Mouse (Mus musculus): ENCODE measurements at regions not wholly inside any gene's neighbourhood (a gene's known extent, or its start where the extent isn't known, plus 50 kb on each side); places are given as distances from the start of the nearest gene placed in this dataset.
A peak's percentile ranks its signal among the peaks of the same experiment; 100 is the strongest.

DNA sequence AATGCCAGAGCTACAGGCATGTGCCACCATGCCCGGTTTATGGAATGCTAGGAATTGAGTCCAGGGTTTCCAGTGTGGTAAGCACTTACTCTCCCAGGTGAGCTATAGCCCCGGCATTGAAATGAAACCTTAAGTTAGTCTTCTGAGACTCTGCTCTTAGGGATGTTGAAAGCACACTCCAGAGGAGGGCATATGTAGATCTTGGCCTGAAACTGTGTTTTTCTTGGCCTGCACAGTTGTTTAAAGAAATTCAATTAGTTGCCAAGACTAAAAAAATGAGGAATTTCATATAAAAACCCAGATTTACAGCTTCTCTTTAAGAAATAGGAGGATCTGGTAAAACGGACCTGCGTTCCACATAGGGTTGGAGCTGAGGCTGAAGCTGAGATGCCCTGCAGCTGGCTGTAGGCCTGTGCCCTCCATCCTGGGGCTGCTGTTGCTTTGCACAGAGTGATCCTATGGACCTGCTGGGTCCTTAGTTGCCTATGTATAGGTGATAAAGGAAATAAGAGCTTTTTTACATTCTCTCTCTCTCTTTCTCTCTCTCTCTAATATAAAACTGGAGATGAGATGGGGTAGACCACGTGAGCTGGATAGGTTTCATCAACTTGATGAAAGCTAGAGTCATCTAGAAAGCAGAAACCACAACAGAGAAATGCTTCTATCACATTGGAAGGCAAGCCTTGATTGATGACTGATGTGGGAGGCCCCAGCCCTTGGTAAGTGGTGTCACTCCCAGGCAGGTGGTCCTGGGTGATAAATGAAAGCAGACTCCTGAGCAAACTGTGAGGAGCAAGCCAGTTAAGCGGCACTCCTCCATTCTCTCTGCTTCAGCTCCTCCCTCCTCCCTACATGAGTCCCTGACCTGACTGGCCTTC lies 168.6 kb downstream of the Pten start:
- no peak for TF ChIP-seq POLR2A (IDR thresholded peaks at IDR 0.05; ENCODE audit: borderline replicate concordance, control insufficient read depth, low read depth, low read length)
- TF ChIP-seq CTCF (IDR thresholded peaks at IDR 0.05; ENCODE audit: control insufficient read depth, insufficient read depth, low read length) = no peak
- peaks cover 2% of the 10 kb centered on the region; the same call in 1 of the 2 replicates for H3K4me1 ChIP-seq (ENCODE audit: control insufficient read depth, insufficient read depth, low read length)
- peak overlapping the region; percentile 78 for H3K27ac ChIP-seq (ENCODE audit: control insufficient read depth, insufficient read depth, low read depth, low read length, poor library complexity)
- 78% methylated on average over 6 of the region's 6 CpGs for whole genome bisulfite sequencing
- H3K4me3 ChIP-seq (replicated peaks; ENCODE audit: control insufficient read depth, low read depth, low read length) = no peak overlapping the region

DNA sequence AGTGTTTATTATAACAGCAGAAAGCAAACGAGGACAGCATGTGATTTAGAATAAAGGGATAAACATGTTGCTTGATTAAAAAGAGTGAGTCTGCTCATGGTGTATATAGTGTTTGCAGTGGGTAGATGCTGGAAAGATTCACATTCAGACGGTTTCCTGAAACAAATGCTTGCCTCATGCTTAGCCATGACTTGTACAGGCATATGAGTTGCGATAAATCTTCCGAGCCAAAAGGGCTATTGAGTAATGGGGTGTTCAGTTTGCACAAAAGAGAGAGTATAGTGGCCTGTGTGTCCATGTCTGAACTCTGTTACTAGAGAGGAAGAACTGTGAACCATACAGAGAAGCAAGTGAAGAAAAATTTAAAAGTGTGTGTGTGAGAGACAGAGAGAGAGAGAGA lies 169.3 kb downstream of the Pten start:
- H3K27ac ChIP-seq (ENCODE audit: control insufficient read depth, insufficient read depth, low read depth, low read length, poor library complexity) = peak overlapping the region; percentile 78; the same call in 1 of the 2 replicates
- H3K4me3 ChIP-seq (replicated peaks; ENCODE audit: control insufficient read depth, low read depth, low read length) = no peak overlapping the region
- WGBS = 44% methylated on average over 4 of the region's 4 CpGs
- H3K4me1 ChIP-seq (ENCODE audit: control insufficient read depth, insufficient read depth, low read length) = peaks cover 2% of the 10 kb centered on the region; the same call in 1 of the 2 replicates
- TF ChIP-seq POLR2A (IDR thresholded peaks at IDR 0.05; ENCODE audit: borderline replicate concordance, control insufficient read depth, low read depth, low read length) = no peak
- no peak for TF ChIP-seq CTCF (IDR thresholded peaks at IDR 0.05; ENCODE audit: control insufficient read depth, insufficient read depth, low read length)

DNA sequence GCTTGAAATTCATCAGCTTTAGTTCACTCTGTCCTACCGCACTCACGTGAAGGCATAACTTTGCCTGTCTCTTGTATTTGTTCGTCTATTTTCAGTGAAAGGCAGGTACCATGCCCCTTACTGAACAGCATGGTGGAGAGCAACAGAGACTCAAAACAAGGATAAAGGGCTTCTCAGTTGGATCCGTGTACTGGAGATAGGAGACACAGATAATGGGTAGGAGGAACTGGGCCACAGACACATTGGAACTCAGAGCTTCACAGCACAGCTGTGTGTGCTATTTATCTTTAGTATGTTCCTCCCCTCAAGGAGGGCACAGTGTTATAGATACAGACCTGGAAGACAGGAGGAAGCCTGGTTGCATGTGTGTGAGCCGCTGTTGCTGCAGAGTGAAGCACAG lies 176.4 kb downstream of the Pten start:
- Histone ChIP-seq H3K4me1 (ENCODE audit: control insufficient read depth, insufficient read depth, low read length) (peaks cover 3% of the 10 kb centered on the region; the same call in 1 of the 2 replicates), H3K4me3 (replicated peaks; ENCODE audit: control insufficient read depth, low read depth, low read length) (no peak overlapping the region), H3K27ac (ENCODE audit: control insufficient read depth, insufficient read depth, low read depth, low read length, poor library complexity) (peak overlapping the region; percentile 14; the same call in 1 of the 2 replicates)
- TF ChIP-seq POLR2A (IDR thresholded peaks at IDR 0.05; ENCODE audit: borderline replicate concordance, control insufficient read depth, low read depth, low read length) (no peak), CTCF (IDR thresholded peaks at IDR 0.05; ENCODE audit: control insufficient read depth, insufficient read depth, low read length) (no peak)
- 73% methylated on average over 5 of the region's 5 CpGs for WGBS

DNA sequence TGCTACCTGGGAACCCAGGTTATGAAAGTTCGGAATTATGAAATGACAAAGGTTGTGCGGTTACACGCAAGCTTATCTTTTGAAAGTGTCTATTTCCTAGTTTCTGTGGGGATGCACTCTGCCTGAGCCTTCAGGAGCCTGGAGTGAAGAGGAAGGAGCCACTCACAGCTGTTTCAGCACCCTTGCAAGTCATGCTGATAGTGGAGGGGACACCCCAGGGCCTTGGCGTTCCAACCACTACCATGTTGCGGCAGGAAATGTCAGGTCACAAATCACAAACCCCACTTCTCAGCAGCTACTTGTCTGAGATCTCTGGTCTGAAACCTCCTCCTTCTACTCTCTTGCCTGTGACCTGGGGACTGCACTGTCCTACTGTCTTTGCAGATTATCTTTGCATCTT lies 178.3 kb downstream of the Pten start:
- no peak for TF ChIP-seq POLR2A (IDR thresholded peaks at IDR 0.05; ENCODE audit: borderline replicate concordance, control insufficient read depth, low read depth, low read length)
- no peak for TF ChIP-seq CTCF (IDR thresholded peaks at IDR 0.05; ENCODE audit: control insufficient read depth, insufficient read depth, low read length)

DNA sequence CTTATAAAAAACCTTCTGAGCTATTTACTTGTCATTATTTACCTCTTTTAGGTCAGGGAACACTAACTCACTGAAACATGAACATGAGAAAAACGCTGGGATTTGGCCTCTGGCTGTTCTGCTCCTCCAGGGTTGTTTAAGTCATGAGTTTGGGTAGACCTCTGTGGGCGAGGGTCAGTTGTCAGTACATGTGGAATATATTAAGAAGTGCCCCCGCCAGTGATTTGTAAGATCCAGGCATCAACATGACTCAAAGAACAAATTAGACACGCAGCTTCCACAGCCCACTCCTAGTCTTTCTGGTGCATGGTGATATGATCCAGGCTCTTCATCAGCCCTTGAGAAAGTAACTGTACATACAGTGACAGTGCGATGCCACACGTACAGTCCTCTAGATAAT lies 180.3 kb downstream of the Pten start:
- WGBS = 73% methylated on average over 6 of the region's 6 CpGs
- H3K4me1 ChIP-seq (ENCODE audit: control insufficient read depth, insufficient read depth, low read length) = peaks cover 2% of the 10 kb centered on the region; the same call in 1 of the 2 replicates
- TF ChIP-seq POLR2A (IDR thresholded peaks at IDR 0.05; ENCODE audit: borderline replicate concordance, control insufficient read depth, low read depth, low read length) = no peak
- TF ChIP-seq CTCF (IDR thresholded peaks at IDR 0.05; ENCODE audit: control insufficient read depth, insufficient read depth, low read length) = no peak
- no peak overlapping the region for H3K27ac ChIP-seq (ENCODE audit: control insufficient read depth, insufficient read depth, low read depth, low read length, poor library complexity)
- no peak overlapping the region for H3K4me3 ChIP-seq (replicated peaks; ENCODE audit: control insufficient read depth, low read depth, low read length)

More for the DNA sequence above, 178.3 kb downstream of the Pten start:
- 9% methylated on average over 5 of the region's 5 CpGs for WGBS
- no peak overlapping the region for H3K4me3 ChIP-seq (replicated peaks; ENCODE audit: control insufficient read depth, low read depth, low read length)
- H3K4me1 ChIP-seq (ENCODE audit: control insufficient read depth, insufficient read depth, low read length) = peaks cover 3% of the 10 kb centered on the region; the same call in 1 of the 2 replicates
- H3K27ac ChIP-seq (ENCODE audit: control insufficient read depth, insufficient read depth, low read depth, low read length, poor library complexity) = no peak overlapping the region

DNA sequence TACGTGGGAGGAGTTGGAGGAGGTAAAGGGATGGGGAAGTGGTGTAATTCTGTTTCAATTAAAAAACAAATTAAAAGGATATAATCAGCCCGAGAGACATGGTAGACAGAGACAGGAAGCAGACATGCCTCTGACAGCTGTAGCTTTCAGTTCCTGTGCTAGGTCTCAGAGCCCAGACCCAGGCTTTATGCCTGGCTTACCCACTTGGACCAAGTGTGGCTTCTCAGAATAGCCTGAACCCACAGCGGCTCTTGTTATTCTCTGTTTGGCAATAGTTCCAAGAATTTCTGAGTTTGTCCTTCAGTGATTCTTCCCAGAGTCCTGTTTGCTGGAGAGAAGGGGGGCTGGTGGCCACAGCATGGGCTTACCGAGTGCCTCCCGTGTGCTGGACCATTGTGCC lies 182.4 kb downstream of the Pten start:
- H3K4me3 ChIP-seq (replicated peaks; ENCODE audit: control insufficient read depth, low read depth, low read length) = no peak overlapping the region
- H3K27ac ChIP-seq (ENCODE audit: control insufficient read depth, insufficient read depth, low read depth, low read length, poor library complexity) = peak overlapping the region; percentile 85
- H3K4me1 ChIP-seq (ENCODE audit: control insufficient read depth, insufficient read depth, low read length) = peaks cover 1% of the 10 kb centered on the region; the same call in 1 of the 2 replicates
- no peak for TF ChIP-seq POLR2A (IDR thresholded peaks at IDR 0.05; ENCODE audit: borderline replicate concordance, control insufficient read depth, low read depth, low read length)
- TF ChIP-seq CTCF (IDR thresholded peaks at IDR 0.05; ENCODE audit: control insufficient read depth, insufficient read depth, low read length) = no peak
- WGBS = 28% methylated on average over 5 of the region's 5 CpGs

DNA sequence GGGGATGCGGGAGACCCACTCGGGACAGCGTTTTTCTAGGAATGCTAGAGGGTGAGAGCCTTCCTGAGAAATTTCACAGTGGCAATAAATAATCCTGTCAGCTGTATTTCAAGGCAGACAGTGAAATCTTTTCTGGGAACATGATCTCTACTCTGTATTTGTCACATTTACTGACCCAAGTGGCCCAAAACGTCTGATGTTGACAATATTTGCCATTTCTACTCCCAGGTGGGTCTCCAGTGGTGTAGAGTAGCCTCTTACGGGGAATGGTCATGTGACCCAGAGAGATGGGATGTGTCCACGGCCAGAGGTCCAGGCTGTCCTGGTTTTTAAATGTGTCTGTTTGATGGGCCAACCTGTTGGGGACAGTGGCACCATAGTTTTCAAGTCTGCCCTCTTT lies 183.5 kb downstream of the Pten start:
- TF ChIP-seq CTCF (IDR thresholded peaks at IDR 0.05; ENCODE audit: control insufficient read depth, insufficient read depth, low read length) (no peak), POLR2A (IDR thresholded peaks at IDR 0.05; ENCODE audit: borderline replicate concordance, control insufficient read depth, low read depth, low read length) (no peak)
- WGBS = 76% methylated on average over 6 of the region's 6 CpGs
- Histone ChIP-seq H3K27ac (ENCODE audit: control insufficient read depth, insufficient read depth, low read depth, low read length, poor library complexity) (no peak overlapping the region), H3K4me1 (ENCODE audit: control insufficient read depth, insufficient read depth, low read length) (no peaks in the 10 kb centered on the region; the same call in 1 of the 2 replicates), H3K4me3 (replicated peaks; ENCODE audit: control insufficient read depth, low read depth, low read length) (no peak overlapping the region)

DNA sequence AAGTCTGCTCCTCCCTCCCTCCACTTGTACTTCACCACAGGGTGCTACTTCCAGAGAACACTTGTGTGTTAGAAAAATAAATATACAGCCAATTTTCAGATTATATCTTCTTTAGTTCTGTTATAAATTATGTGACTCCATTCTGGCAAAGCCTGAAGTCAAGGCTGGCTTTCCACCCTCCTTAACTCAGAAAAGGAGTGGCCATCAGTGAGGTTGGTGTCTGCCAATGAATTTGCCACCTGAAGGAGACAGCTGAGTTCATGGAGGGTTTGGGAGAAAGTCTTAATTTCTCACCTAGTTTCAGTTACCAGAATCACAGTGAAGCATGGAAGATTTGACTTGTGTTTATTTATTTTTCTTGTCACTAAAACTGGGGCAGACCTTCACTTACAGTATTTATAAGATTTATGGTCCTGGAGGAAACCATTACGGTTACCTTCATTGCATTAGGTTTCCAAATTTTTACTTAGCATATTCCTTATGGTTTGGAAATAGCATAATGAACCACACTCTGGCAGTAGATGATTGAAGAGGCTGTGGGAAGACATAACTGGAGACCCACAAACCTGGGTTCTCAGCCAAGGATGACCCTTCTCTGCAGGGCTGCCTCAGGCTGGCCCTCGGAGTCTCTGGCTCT lies 186.4 kb downstream of the Pten start:
- TF ChIP-seq POLR2A (IDR thresholded peaks at IDR 0.05; ENCODE audit: borderline replicate concordance, control insufficient read depth, low read depth, low read length) (no peak), CTCF (IDR thresholded peaks at IDR 0.05; ENCODE audit: control insufficient read depth, insufficient read depth, low read length) (no peak)
- 88% methylated on average over 2 of the region's 2 CpGs for WGBS
- Histone ChIP-seq H3K27ac (ENCODE audit: control insufficient read depth, insufficient read depth, low read depth, low read length, poor library complexity) (no peak overlapping the region), H3K4me3 (replicated peaks; ENCODE audit: control insufficient read depth, low read depth, low read length) (no peak overlapping the region), H3K4me1 (ENCODE audit: control insufficient read depth, insufficient read depth, low read length) (no peaks in the 10 kb centered on the region; the same call in 1 of the 2 replicates)

Measured in bone marrow, adult 2 months (tissue).